Mouse (Mus musculus) adipose tissue, adult 10 weeks (tissue): ENCODE data around the gene Tbx2. TPM values are rescaled to one million over a fixed set of nuclear protein-coding genes. Genes with fewer than 3 reads are reported as not detected.

Experiments used
- polyA plus RNA-seq: library from polyadenylated mRNA; stranded (reverse); fragments of 350-450 nt; fragmentation: Illumina TruSeq; extraction: RNeasy Lipid Tissue Mini Kit (QIAGEN cat#74804); gene quantifications from one replicate; pipeline ENCODE4 v1.2.3, GENCODE M21; 2014; ENCODE audit warnings: low read depth, low replicate concordance

Gene Tbx2
- 42.2 TPM for polyA plus RNA-seq

DNA sequence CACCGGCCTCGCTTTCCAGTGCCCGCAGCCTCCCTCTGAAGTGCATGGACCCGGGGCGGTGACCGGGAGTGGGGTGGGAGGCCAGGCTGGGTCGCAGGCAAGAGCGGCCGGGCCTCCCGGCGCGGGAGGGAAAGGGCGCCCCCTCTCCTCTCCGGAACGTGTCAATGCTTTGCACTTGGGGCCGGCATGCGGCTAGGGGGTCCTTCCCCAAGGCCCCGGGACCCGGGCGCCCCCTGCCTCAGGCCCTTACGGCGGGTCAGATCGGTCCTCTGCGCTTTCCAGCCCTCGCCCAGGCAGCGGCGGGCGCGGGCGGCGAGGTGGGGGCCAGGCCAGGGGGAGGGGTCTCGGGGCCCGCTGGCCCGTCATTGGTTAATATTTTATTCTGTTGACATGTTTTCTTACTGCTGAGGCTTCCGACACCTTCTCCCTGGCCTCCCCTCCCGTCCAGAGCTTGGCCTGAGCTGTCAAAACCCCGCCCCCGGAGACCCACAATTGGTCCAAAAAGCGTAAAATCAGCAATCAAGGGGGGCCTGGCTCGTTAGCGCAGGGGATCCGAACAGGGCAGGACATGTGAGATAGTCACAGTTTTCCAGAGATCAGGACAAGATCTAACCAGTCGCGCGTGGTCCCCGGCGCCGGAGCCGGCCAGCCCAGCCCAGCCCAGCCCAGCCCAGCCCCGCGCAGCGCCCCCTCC lies at the start of gene Tbx2:
Gene Tbx2 (plus strand): TSS at position 321 of the 694 bp plus-strand sequence.

DNA sequence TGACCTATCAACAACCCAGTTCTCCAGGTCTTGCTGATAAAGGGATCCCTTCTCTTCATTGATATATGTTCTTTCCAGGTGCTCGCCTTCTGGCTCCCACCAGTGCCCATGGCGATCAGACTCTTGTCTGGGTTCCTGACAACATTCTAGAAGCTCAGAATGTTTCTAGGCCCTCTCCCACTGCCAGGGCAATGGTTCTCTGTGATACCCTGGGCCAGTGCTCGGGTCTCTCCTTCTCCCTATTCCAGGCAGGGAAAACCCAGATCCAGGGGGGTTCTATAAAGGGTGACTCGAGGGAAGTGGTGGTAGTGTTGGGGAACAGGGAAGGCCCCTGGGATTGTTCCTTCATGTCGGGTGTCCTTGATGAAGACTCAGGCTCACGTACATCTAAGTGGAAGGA lies 17.9 kb downstream of the Tbx2 start, which contains the start of gene Gm11444:
Gene Gm11444 (minus strand): TSS at position 101 of the 400 bp plus-strand sequence.

DNA sequence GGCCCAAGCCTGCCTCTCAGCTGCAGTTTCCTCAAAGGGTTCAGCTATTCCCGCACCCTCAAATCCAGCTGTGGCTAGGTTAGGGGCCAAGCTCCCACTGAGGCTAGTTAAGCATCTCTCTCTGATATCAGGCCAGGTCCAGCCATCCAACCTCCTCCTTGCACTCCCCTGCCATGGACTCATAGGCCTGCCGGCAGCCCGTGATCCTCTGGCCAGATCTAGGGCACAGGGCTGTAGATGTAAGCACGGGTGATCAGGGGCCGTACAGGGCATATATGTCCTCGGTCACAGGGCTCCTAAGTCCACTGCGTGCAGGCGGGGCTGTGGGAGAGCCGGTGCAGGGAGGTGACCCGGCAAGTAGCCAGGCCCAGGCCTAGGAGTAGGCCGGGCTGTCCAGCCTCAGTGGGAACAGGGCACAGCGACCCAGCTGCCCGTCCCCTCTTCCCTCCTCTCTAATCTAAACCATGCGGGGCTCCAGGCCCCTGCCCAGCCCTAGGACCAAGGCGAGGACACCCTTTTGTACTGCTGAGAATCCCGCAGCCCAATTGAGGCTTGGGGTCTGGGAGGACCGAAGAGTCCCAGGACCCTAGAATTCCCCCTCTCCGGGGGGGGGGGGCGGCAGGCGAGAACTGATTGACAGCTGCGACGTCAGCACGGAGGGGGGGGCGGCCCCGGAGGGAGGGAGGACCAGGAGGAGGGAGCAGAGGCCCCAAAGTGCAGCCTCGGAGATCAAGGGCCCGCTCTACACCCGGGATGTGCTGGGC lies 53.5 kb downstream of the Tbx2 start, which contains the start of gene Tbx4:
Gene Tbx4 (plus strand): TSS at position 758 of the 764 bp plus-strand sequence.

Other genes with a start within 250 kb of the Tbx2 start
- not detected for gene Gm11444, start 17.8 kb downstream of the Tbx2 start, polyA plus RNA-seq
- 0.12 TPM for gene Tbx4, start 53.9 kb downstream of the Tbx2 start, polyA plus RNA-seq